Mouse (Mus musculus): ENCODE measurements around the gene Wnt11. TPM values are rescaled to one million over a fixed set of nuclear protein-coding genes. Genes with fewer than 3 reads are reported as not detected.

Gene Wnt11
- polyA plus RNA-seq, 1 experiment from 2014 or later: 0.50 TPM

- no peak overlapping the region for H3K4me2 ChIP-seq (ENCODE audit: low read length)
- no peaks in the 10 kb centered on the region for H3K36me3 ChIP-seq (ENCODE audit: control insufficient read depth, insufficient read depth, low read length)
- no peak overlapping the region for H3K4me3 ChIP-seq (ENCODE audit: low read depth, low read length)
- DNase-seq (ENCODE audit: low spot score) (no peak), ATAC-seq (no peak)
- H3K9ac ChIP-seq (ENCODE audit: low read length): no peak overlapping the region
- 91% methylated on average over 8 of the region's 8 CpGs for WGBS
- no peaks in the 10 kb centered on the region for H3K27me3 ChIP-seq (replicated peaks; ENCODE audit: control insufficient read depth, insufficient read depth, low read length)
- H3K9me3 ChIP-seq (replicated peaks; ENCODE audit: control insufficient read depth, low read length): no peaks in the 10 kb centered on the region
- H3K4me1 ChIP-seq (ENCODE audit: control insufficient read depth, insufficient read depth, low read length): no peaks in the 10 kb centered on the region; the same call in 1 of the 2 replicates
- H3K27ac ChIP-seq (ENCODE audit: low read depth, low read length): no peak overlapping the region
Observed at GRCm38 (mm10) chr7:98897323-98897722, 62.4 kb downstream of the Wnt11 start.

GRCm38 (mm10) chr7:98899815-98900214 is 64.9 kb downstream of the Wnt11 start:
- Histone ChIP-seq H3K4me1 (ENCODE audit: control insufficient read depth, insufficient read depth, low read length) (no peaks in the 10 kb centered on the region; the same call in 1 of the 2 replicates), H3K27ac (ENCODE audit: low read depth, low read length) (no peak overlapping the region), H3K36me3 (ENCODE audit: control insufficient read depth, insufficient read depth, low read length) (no peaks in the 10 kb centered on the region), H3K27me3 (replicated peaks; ENCODE audit: control insufficient read depth, insufficient read depth, low read length) (no peaks in the 10 kb centered on the region), H3K4me3 (ENCODE audit: low read depth, low read length) (no peak overlapping the region), H3K9ac (ENCODE audit: low read length) (no peak overlapping the region), H3K9me3 (replicated peaks; ENCODE audit: control insufficient read depth, low read length) (no peaks in the 10 kb centered on the region), H3K4me2 (ENCODE audit: low read length) (no peak overlapping the region)
- DNase-seq (ENCODE audit: low spot score) (no peak), ATAC-seq (no peak)
- WGBS: 93% methylated on average over 4 of the region's 4 CpGs

GRCm38 (mm10) chr7:98901120-98901519 is 66.2 kb downstream of the Wnt11 start:
- H3K9ac ChIP-seq (ENCODE audit: low read length): no peak overlapping the region

GRCm38 (mm10) chr7:98903884-98904283 is 69.0 kb downstream of the Wnt11 start:
- DNase-seq (ENCODE audit: low spot score): no peak
- Histone ChIP-seq H3K4me2 (ENCODE audit: low read length) (no peak overlapping the region), H3K9me3 (replicated peaks; ENCODE audit: control insufficient read depth, low read length) (no peaks in the 10 kb centered on the region), H3K4me1 (ENCODE audit: control insufficient read depth, insufficient read depth, low read length) (no peaks in the 10 kb centered on the region), H3K9ac (ENCODE audit: low read length) (no peak overlapping the region), H3K27me3 (replicated peaks; ENCODE audit: control insufficient read depth, insufficient read depth, low read length) (no peaks in the 10 kb centered on the region), H3K4me3 (ENCODE audit: low read depth, low read length) (no peak overlapping the region), H3K36me3 (ENCODE audit: control insufficient read depth, insufficient read depth, low read length) (no peaks in the 10 kb centered on the region), H3K27ac (ENCODE audit: low read depth, low read length) (no peak overlapping the region)
- ATAC-seq: no peak
- 53% methylated on average over 5 of the region's 5 CpGs for WGBS

More at GRCm38 (mm10) chr7:98901120-98901519, 66.2 kb downstream of the Wnt11 start:
- H3K27me3 ChIP-seq (replicated peaks; ENCODE audit: control insufficient read depth, insufficient read depth, low read length): no peaks in the 10 kb centered on the region
- H3K4me2 ChIP-seq (ENCODE audit: low read length): no peak overlapping the region
- ATAC-seq (no peak), DNase-seq (ENCODE audit: low spot score) (no peak)
- WGBS: 96% methylated on average over 1 of the region's 1 CpGs
- H3K9me3 ChIP-seq (replicated peaks; ENCODE audit: control insufficient read depth, low read length): no peaks in the 10 kb centered on the region
- H3K4me1 ChIP-seq (ENCODE audit: control insufficient read depth, insufficient read depth, low read length): no peaks in the 10 kb centered on the region
- no peak overlapping the region for H3K4me3 ChIP-seq (ENCODE audit: low read depth, low read length)
- no peak overlapping the region for H3K27ac ChIP-seq (ENCODE audit: low read depth, low read length)
- H3K36me3 ChIP-seq (ENCODE audit: control insufficient read depth, insufficient read depth, low read length): no peaks in the 10 kb centered on the region

Other genes starting within 250 kb of the Wnt11 start
- gene Emsy, start 178.3 kb upstream of the Wnt11 start, polyA plus RNA-seq (2014; fragmentation: Nextera tagmentation; extraction: Ambion mirVana): 49.4 and 55.7 TPM in 2 replicates
- 42.5 and 48.3 TPM in 2 replicates for gene Thap12, start 132.0 kb upstream of the Wnt11 start, polyA plus RNA-seq (2014; fragmentation: Nextera tagmentation; extraction: Ambion mirVana)